Mouse (Mus musculus): ENCODE results near the gene Dbil5. TPM values are rescaled to one million over a fixed set of nuclear protein-coding genes. Genes with fewer than 3 reads are reported as not detected.

Gene Dbil5
- total RNA-seq, 2 experiments from 2014 or later, result 0.42 TPM; not detected in 1

GRCm38 (mm10) chr11:76262611-76263351 lies 45.4 kb downstream of the Dbil5 start:
- intact Hi-C loops (cut with DNase I; ENCODE audit: low total_unique reads), result no loop called here
- DNase-seq, result no peak

GRCm38 (mm10) chr11:76267550-76267949 lies 50.1 kb downstream of the Dbil5 start:
- intact Hi-C loops (cut with DNase I; ENCODE audit: low total_unique reads), result loop anchor here (5.0 kb wide), 1 partner anchor 135 kb away; no protein-coding TSS in a partner anchor
- DNase-seq, result no peak

GRCm38 (mm10) chr11:76268001-76268459 lies 50.6 kb downstream of the Dbil5 start:
- intact Hi-C loops (cut with DNase I; ENCODE audit: low total_unique reads), result loop anchor here (5.0 kb wide), 1 partner anchor 134 kb away; no protein-coding TSS in a partner anchor
- DNase-seq, result no peak

Other genes starting within 250 kb of the Dbil5 start
- gene 1700016K19Rik, start 217.7 kb upstream of the Dbil5 start, total RNA-seq (2021), result not detected
- 10 to 100 TPM; 50.0 to 59.5 TPM for gene Rflnb, start 189.8 kb upstream of the Dbil5 start, total RNA-seq (2021)
- 10 to 100 TPM; 23.8 to 26.4 TPM for gene Vps53, start 38.0 kb upstream of the Dbil5 start, total RNA-seq (2021)
- 1 to 10 TPM; 4.0 to 5.0 TPM for gene Fam57a, start 37.9 kb upstream of the Dbil5 start, total RNA-seq (2021)
- 1 to 10 TPM; 1.9 to 2.9 TPM for gene Gemin4, start 56 bp downstream of the Dbil5 start, total RNA-seq (2021)
- 10 to 100 TPM; 13.4 to 14.4 TPM for gene Mrm3, start 26.1 kb downstream of the Dbil5 start, total RNA-seq (2021)
- gene Glod4, start 26.1 kb downstream of the Dbil5 start, total RNA-seq (2021), result 10 to 100 TPM; 25.2 to 28.0 TPM
- 10 to 100 TPM; 28.7 to 28.8 TPM for gene Nxn, start 181.5 kb downstream of the Dbil5 start, total RNA-seq (2021)
- 10 to 100 TPM; 38.6 to 46.2 TPM for gene Timm22, start 189.3 kb downstream of the Dbil5 start, total RNA-seq (2021)